Mouse (Mus musculus) 416B (cell line): ENCODE measurements around the gene Gm45717.
"Not testable (repeated sequence)": the region's sequence is repeated elsewhere in the genome, so short reads cannot be mapped to it uniquely, and the experiment has no call there.

Source experiments
- DNase-seq: peaks from one replicate; pipeline ENCODE4 v3.0.0; 2011; ENCODE audit warnings: low read depth

Gene Gm45717

DNA sequence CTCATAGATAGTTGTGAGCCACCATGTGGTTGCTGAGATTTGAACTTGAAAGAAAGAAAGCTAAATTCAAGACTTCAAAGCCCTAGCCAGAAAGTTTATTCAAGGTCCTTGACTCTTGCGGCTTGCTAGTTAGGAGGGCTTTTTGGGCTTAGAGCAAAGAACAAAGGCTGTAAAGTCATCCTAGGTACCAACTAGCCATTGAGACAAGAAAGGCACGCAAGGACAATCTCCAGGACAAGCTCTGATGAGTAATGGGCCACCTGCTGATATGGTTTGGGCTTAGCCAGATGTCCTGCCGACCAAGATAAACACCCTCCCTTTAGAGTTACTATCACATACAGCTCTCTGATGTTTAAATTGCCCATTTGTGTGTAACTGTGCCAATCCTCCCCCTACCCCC lies 13.0 kb upstream of the Gm45717 start:
- not testable (repeated sequence) for DNase-seq

DNA sequence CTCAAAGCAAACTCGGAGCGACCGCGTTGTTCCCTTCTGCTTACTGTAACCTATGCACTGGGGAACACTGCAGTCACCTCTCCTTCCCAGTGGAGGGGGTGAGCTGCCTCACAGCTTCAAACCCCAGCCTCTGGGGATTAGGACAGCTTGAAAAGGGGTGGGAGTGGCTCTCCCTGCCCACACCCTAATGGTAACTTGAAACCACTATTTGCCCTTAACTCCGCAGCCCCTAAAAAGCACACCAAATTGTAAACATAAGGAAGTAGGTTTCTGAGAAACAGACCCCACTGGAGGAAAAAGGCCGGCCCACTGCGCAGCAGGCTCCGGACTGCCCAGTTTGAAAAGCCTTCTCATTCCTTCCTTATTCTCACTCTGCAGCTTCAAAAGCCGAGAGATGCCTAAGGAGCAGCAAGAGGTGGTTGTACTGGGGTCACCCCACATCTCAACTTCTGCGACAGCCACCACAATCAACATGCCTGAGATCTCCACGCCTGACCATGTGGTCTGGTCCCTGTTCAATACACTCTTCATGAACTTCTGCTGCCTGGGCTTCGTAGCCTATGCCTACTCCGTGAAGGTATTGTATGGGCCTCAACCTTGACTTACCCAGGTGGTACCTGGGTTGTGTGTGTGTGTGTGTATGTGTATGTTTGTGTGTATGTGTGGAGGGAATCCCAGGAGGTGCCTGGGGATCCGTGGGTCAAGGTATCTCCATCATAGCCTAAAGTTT lies 12.3 kb upstream of the Gm45717 start:
- DNase-seq: peak; percentile 79

DNA sequence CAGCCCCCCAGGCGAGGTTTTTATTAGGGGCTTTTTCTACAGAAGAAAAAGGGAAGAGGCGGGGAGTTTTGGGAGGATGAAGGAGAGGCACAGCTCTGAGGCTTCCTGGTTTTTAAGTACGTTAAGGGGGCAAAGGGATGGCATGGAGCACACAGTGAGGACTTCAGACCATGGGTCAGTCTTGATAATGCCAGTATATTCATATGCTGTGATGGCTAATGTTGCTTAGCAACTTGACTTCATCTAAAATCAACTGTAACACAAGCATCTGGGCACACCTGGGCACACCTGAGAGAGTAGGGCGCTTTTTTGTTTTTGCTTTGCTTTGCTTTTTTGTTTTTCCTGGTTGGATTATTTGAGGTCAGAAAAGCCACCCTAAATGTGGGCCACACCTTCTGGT lies 11.2 kb upstream of the Gm45717 start, which contains the start of gene Ifitm1:
TSS of gene Ifitm1 (plus strand) at position 301 of the 400 bp plus-strand sequence.
- no peak for DNase-seq

DNA sequence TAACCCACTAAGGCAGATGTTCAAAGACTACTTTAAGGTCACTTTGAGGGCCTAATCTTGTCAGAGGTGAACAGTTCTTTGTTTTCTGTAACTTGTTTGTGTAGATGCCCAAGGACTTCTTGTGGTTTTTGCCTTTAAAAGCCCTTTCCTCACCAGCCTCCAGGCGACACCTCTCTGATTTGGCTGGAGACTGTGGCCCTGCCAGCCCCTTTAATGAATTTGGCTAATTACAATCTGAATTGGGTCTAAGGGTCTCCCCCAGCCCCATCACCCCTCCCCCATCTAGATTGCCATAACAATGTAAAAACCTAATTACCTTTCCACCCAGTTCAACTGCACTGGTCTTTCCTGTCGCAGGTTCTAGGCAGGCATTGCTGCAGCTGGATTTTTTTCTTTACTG lies 7.0 kb upstream of the Gm45717 start:
- no peak for DNase-seq

DNA sequence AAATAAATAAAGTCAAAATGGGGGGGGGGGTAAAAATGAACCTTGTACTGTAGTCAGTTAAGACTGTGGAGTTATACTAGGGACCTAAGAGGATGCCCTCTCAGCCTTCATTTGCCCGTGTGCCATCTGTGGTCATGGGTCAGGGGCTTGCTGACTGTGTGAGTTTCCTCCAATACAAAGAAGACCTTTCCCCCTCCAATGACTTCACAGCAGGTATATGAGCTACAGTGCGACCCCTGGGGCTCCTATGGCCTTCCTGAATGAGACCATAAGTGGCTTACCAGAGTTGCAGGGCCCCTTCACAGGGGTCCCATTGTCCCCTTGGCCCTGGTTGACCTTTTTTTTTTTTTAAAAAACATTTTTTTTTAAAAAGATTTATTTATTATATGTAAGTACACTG lies 5.7 kb upstream of the Gm45717 start:
- DNase-seq: no peak

DNA sequence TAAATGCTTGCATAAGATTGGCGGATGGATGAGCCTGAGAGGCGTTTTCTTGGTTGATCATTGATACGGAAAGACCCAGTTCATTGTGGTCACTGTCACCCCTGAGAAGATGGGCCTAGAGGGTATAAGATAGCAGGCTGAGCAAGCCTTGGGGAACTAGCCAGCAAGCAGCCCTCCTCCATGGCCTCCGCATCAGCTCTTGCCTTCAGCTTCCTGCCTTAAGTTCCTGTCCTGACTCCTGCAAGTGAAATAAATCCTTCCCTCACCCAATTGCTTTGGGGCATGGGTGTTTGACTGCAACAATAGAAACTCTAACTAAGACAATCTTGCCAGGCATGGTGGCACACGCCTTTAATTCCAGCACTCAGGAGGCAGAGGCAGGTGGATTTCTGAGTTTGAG lies 4.3 kb upstream of the Gm45717 start:
- no peak for DNase-seq

DNA sequence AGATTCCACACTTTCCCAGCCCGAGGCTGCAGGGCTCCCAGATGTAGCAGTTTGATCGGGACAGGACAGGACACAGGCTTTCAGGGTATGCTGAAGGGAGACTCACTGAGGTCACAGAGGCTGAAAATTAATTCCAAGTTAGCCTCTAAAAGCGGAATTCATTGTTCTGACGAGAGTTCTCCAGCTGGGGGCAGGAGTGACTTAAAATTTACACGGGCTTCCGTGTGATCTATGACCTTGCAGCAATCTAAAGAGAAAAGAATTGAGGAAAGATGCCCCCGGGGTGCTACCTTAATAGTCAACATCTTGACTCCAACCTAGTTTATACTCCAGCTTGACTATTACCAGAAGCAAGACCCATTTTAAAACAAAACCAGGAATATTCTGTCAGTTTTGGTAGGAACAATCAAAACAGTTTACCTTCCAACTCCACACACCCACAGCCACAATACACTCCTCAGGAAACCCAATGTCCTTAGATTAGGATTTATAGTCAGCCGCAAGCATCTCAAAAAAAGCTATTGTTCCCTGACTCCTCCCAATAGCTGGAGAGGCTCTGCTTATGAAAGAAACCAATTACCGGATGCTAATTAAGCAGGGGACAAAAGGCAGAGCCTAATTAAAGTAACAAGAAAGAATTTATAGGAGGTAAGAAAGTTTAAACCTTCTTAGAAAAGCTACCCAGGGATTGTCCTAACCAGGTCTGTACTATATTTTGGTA lies 3.6 kb upstream of the Gm45717 start:
- peak; percentile 82 for DNase-seq

DNA sequence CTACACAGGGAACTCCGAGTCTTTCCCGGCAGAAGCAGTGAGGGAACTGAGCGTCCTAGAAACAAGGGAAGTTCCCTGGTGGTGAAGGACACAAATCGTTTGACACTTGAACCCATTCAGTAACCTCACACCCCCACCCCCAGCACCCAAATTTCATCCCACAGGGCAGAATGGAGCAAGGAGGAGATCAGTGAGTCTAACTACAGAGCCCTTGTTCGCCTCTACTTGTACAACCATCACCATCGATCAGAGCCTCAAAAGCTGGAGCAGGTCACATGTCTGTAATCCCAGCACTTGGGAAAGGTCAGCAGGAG lies 776 bp upstream of the Gm45717 start:
- no peak for DNase-seq

DNA sequence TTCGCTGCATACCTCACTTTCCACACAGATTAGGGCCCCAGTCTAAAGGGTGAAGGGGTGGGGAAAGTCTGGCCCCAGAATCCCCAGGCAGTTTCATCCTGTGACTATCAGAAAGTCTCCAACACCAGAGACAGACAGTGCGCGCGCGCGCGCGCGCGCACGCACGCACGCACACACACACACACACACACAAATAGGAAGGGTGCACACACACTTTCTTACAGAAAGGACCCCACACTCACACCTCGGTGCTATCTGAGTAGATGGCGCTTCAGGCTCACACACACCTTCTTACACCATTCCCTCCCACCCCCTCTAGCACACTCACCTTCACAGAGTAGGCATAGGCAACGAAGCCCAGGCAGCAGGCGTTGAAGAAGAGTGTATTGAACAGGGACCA lies 395 bp downstream of the Gm45717 start:
- peak; percentile 63 for DNase-seq

DNA sequence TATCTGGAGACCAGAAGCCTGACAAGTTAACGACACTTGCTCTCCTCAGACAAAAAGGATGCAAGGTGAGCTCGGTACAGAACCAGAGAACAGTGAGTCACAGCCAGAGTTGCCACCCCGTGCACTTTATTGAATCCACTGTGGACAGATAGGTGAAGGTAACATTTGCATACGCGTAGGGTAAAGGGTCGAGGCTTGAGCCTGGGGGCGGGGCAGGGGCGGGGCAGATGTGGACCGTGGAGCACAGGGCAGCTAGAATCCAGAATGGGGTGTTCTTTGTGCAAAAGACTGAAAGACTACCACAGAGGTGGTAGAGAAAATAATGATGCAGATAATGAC lies 1.0 kb downstream of the Gm45717 start:
- no peak for DNase-seq

DNA sequence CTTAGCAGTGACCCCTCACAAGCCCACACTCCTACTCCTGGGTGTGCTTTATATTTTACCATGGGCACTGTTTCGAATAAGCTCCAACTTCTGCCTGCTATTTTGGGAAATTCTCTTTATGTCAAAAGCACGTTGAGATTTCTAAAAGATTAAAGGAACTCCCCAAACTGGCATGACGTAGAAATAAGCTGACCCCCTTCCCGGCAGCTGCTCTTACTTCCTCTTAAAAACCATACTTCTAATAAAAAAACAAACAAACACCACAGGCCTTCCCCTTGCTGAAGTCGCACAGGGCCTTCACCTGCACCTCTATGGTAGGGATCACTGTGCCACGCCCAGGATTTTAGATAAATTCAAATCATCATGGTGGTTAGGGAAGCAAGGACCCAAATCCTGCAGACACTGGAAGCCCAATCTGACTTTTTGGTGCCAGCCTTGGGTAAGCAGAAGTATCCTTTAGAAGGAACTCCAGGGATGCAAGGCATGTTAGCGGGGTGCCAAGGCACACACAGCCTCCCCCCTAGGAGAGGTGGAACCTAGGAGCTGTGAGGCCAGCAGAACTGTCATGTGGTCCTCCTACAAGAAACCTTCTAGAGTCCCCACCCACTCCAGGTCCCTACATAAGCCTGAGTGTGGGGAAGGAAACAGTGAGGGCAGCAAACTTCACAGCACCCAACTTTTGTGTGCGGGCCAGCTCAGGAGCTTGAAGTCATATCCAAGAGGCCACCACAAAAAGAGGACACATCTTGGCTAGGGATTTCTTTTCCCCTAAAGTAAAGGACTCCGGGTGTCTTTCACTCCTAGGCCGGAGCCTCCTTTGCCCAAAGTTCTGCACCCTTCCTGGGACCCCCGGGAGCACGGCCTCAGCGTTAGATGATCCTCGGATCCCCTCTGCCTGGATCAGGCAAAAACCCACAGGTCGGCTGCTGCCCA lies 1.7 kb downstream of the Gm45717 start:
- peak; percentile 51 for DNase-seq

DNA sequence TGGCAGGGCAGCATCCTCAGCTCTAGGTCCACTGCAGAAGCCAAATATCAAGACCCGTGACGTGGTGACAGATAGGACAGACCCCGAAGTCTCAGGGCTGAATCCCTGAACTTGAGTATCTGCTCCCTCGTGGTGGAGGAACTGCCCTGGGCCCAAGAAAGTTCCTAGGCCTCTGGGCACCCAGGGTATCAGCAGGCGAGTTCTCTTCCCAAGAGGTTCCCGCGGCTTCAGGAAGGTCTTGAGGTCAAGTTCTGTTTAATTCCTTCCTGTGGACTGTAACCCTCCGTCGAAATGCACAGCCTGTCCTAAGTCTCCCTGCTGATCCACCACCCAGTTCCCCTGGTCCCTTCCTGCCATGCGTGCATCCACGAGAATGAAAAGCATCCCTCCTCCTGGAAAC lies 2.6 kb downstream of the Gm45717 start:
- DNase-seq: no peak

DNA sequence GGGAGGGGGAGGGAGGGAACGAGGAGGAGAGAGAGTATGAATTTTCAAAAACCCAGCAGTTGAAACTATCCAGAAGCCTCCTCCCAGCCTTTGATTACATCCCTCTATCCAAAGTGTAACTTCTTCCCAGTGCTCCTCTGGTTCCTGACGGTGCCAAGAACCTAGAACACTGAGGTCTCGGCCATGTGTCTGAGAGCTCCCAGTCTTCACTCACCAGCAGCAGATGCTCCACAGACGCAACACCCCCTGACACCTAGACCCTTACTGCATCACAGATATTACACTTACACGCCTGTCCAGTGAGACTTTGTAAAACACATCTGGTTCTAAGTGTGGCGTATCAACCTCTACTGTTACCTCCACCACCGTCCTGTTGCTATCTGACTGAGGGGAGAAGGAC lies 3.3 kb downstream of the Gm45717 start:
- DNase-seq: no peak

DNA sequence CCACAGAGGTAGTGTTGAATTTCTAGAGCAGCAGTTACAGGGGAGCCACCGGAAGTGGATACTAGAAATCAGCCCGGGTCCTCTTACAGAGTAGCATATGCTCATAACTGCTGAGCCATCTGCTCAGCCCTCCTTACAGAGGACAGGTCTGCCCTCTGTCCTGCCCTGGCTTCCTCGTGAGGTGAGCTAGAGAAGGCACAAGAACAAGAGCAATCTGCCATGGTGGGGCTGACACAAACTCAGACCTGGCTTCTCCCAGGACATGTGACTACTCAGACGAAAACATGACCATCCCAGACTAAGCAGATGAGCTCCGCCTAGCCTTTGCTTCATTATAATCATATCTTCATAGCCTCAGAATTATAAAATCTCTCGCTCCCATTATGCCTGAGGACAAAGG lies 4.0 kb downstream of the Gm45717 start:
- no peak for DNase-seq

DNA sequence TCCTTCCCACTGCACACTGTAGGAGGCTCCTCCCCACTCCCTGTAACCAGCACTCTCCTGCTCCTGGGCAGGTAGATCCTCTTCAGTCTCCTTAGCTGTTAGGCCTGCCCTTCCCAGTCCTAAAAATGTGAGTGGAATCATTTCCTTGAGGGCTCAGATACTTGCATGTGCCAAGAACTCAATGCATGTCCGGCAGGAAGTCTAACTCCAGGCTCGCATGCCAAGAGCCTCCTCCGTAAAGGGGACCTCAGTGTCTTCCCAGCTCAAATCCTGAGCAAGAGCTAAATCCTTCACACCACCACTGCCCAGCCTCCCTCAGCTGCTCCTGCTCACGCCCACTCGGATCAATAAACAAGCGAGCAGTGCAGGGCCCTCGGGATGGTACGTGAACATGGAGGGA lies 4.7 kb downstream of the Gm45717 start:
- DNase-seq: no peak

DNA sequence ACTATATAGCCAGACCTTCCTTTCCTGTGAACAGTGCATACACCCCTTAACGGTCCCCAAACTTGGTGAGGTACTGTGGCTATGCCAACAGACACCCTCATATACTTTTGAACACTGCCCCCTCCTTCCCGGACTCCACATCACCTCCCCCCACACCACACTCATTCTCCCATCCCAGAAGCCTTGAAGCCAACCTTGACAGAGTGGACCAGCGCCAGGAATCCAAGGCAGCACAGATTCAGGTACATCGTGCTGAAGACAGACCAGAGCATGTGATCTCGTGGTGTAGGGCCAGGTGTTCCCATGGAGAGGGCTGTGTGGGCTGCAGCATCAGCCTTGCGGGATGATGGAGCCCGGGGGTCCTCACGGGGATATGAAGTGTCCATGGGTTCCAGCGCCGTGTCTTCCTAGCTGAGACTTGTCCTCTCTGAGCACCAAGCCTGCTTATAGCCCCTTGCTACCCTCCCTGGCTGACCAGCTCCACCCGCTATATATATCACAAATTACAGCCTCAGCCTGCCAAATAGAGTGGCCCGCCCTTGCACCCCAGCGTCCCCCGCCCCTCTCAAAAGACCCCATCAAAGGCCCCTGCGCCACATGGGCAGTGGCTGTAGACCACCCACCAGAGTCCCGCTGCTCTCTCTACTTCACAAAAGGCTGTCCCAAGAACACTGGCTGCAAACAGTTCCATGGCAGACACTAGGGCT lies 5.8 kb downstream of the Gm45717 start, which contains the start of gene Ifitm5:
TSS of gene Ifitm5 (minus strand) at position 468 of the 707 bp plus-strand sequence.
- DNase-seq: no peak

DNA sequence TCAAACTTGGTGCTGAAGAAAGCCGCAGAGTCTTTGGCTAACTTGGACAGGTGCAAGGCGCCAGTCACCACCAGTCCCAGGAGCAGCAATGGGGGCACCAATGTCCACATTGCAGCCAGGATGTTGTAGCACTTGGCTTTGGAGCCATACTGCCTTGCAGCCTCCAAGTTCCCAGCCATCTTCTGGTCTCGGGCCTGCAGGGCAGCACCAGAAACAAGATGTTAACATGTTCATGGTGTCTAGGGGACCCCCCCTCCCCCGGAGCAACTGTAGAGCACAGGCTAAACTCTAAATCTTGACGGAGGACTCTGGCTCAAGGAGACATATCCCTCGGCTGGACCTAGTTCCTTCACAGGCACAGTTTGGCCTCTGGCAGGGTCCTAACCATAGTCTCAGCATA lies 6.5 kb downstream of the Gm45717 start:
- no peak for DNase-seq

DNA sequence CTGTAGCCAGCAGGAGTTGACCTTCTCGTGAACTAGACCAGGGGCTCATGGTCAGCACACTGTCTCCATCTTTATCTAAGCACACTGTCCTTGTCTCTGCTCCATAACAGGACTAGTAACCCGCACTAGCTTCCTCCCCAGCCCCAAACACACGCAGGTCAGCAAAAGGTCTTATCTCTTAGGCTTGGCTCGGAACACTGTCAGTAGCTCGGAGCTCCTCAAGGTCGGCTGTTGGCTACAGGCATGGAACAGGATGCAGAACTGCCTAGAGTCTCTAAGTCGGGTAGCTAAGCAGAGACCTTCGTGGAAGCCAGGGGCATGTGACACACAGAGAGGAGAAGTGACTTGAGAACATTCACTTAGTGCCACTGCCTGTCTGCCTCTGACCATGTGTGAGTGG lies 7.6 kb downstream of the Gm45717 start:
- no peak for DNase-seq

DNA sequence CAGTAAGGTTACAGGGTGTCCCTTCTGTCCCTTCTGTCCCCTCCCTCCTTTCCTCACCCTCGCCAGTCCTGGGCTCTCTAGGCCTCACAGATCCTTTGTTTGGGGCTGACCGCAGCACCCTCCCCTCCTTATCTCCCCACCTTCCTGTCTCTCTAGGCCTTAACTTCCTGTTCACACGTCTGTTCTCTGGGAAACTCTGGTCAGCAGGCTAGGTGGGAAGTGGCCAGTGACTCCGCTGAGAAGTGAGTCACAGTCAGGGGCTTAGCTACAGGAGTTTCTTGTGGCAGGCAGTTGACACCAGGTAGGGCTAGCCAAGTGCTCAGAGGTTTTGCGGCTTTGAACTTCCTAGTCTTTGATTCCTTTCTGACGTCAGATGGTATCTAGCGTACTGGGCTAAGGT lies 8.8 kb downstream of the Gm45717 start:
- DNase-seq: peak; percentile 98

DNA sequence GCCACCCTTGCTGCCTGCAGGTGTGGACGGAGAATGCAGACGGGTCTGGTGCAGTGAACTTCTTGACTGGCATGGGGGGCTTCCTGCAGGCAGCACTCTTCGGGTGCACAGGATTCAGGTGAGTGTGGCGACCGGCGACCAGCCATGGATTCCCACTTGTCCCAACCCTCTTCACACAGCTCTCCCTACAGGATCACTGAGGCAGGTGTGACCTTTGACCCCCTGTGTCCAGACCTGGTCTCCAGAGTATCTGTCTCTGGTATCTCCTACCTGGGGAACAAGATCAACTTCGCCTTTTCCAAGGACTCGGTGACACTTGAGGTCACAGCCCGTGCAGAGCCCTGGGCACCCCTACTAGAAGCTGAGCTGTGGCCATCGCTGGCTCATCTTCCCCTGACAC lies 9.4 kb downstream of the Gm45717 start:
- no peak for DNase-seq

DNA sequence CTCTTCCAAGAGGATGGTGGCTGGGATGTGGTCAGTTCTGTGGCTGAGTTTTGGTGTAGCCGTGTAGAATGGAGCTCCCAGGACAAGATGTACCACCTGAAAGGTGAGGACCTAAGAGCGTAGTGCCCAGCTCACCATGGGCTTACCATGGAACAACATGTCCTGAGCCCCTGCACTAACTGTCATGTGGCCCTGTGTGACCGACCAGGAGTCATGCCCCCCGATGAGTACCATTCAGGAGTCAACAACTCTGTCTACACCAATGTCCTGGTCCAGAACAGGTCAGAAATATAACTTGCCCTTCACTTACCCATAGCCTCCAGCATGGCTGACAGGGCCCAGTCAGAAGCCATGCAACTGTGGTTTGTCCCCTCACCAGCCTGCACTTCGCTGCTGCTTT lies 10.5 kb downstream of the Gm45717 start:
- DNase-seq: no peak

DNA sequence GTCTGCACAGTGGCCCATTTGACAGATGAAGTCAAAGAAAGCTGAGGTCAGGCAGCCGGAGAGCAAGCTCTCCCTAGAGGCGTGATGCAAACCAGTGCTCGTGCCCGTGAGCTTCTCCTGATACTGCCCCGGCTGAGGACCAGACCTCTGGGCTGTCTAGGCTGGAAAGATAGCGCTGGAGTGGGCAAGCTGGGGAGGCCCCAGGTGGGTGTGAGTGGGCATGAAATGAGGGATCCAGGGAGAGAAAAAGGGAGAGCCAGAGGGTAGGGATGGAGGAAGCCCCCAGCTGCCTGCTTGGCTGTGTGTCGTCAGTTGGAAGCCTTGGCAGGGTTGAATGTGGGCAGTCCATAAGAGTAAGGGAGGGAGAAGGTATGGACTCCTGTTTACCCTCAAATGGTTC lies 11.5 kb downstream of the Gm45717 start:
- no peak for DNase-seq
